Mouse (Mus musculus): Measurements from ENCODE around the gene Slc37a1.
A peak's percentile ranks its signal among the peaks of the same experiment; 100 is the strongest.

Gene Slc37a1

GRCm38 (mm10) chr17:31353255-31353654, 66.7 kb downstream of the Slc37a1 start:
- DNase-seq (ENCODE audit: low read depth, low spot score) = no peak

- peak; percentile 6 for DNase-seq (ENCODE audit: low read depth, low spot score)
Measured at GRCm38 (mm10) chr17:31354684-31355083, 68.1 kb downstream of the Slc37a1 start.

GRCm38 (mm10) chr17:31355792-31356502, 69.4 kb downstream of the Slc37a1 start:
- no peak for DNase-seq (ENCODE audit: low read depth, low spot score)

- DNase-seq (ENCODE audit: low read depth, low spot score) = no peak
Measured at GRCm38 (mm10) chr17:31360582-31360981, 74.0 kb downstream of the Slc37a1 start.

- DNase-seq (ENCODE audit: low read depth, low spot score) = peak; percentile 18
Measured at GRCm38 (mm10) chr17:31365586-31366166, 79.1 kb downstream of the Slc37a1 start.

- no peak for DNase-seq (ENCODE audit: low read depth, low spot score)
Measured at GRCm38 (mm10) chr17:31370221-31370620, 83.6 kb downstream of the Slc37a1 start.

GRCm38 (mm10) chr17:31370931-31371330, 84.3 kb downstream of the Slc37a1 start:
- no peak for DNase-seq (ENCODE audit: low read depth, low spot score)

- DNase-seq (ENCODE audit: low read depth, low spot score) = peak; percentile 51
Measured at GRCm38 (mm10) chr17:31377961-31378360, 91.4 kb downstream of the Slc37a1 start.

- no peak for DNase-seq (ENCODE audit: low read depth, low spot score)
Measured at GRCm38 (mm10) chr17:31378361-31378761, 91.8 kb downstream of the Slc37a1 start.

- DNase-seq (ENCODE audit: low read depth, low spot score) = peak; percentile 6
Measured at GRCm38 (mm10) chr17:31379086-31379485, 92.5 kb downstream of the Slc37a1 start.

- DNase-seq (ENCODE audit: low read depth, low spot score) = no peak
Measured at GRCm38 (mm10) chr17:31379863-31380262, 93.3 kb downstream of the Slc37a1 start.

- DNase-seq (ENCODE audit: low read depth, low spot score) = no peak
Measured at GRCm38 (mm10) chr17:31383320-31383719, 96.7 kb downstream of the Slc37a1 start.

- no peak for DNase-seq (ENCODE audit: low read depth, low spot score)
Measured at GRCm38 (mm10) chr17:31384968-31385627, 98.5 kb downstream of the Slc37a1 start.

- no peak for DNase-seq (ENCODE audit: low read depth, low spot score)
Measured at GRCm38 (mm10) chr17:31385671-31386665, 99.4 kb downstream of the Slc37a1 start, which contains the start of gene Pde9a. TSS of gene Pde9a (plus strand) at chr17:31386210.

- no peak for DNase-seq (ENCODE audit: low read depth, low spot score)
Measured at GRCm38 (mm10) chr17:31386766-31387275, 100.2 kb downstream of the Slc37a1 start.

GRCm38 (mm10) chr17:31389432-31390050, 102.9 kb downstream of the Slc37a1 start:
- DNase-seq (ENCODE audit: low read depth, low spot score) = no peak

GRCm38 (mm10) chr17:31391462-31391861, 104.9 kb downstream of the Slc37a1 start:
- DNase-seq (ENCODE audit: low read depth, low spot score) = no peak

- DNase-seq (ENCODE audit: low read depth, low spot score) = no peak
Measured at GRCm38 (mm10) chr17:31392041-31392440, 105.4 kb downstream of the Slc37a1 start.

- no peak for DNase-seq (ENCODE audit: low read depth, low spot score)
Measured at GRCm38 (mm10) chr17:31393811-31394210, 107.2 kb downstream of the Slc37a1 start.

- no peak for DNase-seq (ENCODE audit: low read depth, low spot score)
Measured at GRCm38 (mm10) chr17:31400294-31400693, 113.7 kb downstream of the Slc37a1 start.

Measured in A20 (cell line).